Mouse (Mus musculus) cerebellum, postnatal 36 days (tissue): ENCODE measurements around the gene Usp4.

Source experiments
- DNase-seq, 2 experiments: peaks; one replicate each; pipeline ENCODE4 v3.0.0; 2021 to 2022; ENCODE audit warnings: mixed read lengths in 2 of 2

Usp4 gene

GRCm38 (mm10) chr9:108342301-108342831 lies 5.3 kb upstream of the Usp4 start:
- DNase-seq, result no peak

- DNase-seq, result no peak
Measured at GRCm38 (mm10) chr9:108343331-108343730, 4.3 kb upstream of the Usp4 start.

GRCm38 (mm10) chr9:108343835-108344234 lies 3.8 kb upstream of the Usp4 start:
- DNase-seq, result no peak

- no peak for DNase-seq
Measured at GRCm38 (mm10) chr9:108344471-108344870, 3.2 kb upstream of the Usp4 start.

- DNase-seq, result no peak
Measured at GRCm38 (mm10) chr9:108347024-108347423, 629 bp upstream of the Usp4 start.

- DNase-seq, result no peak
Measured at GRCm38 (mm10) chr9:108348290-108348680, 632 bp downstream of the Usp4 start.

- DNase-seq, result no peak
Measured at GRCm38 (mm10) chr9:108349727-108350126, 2.1 kb downstream of the Usp4 start.

GRCm38 (mm10) chr9:108378234-108378633 lies 30.6 kb downstream of the Usp4 start:
- DNase-seq, result no peak

DNA sequence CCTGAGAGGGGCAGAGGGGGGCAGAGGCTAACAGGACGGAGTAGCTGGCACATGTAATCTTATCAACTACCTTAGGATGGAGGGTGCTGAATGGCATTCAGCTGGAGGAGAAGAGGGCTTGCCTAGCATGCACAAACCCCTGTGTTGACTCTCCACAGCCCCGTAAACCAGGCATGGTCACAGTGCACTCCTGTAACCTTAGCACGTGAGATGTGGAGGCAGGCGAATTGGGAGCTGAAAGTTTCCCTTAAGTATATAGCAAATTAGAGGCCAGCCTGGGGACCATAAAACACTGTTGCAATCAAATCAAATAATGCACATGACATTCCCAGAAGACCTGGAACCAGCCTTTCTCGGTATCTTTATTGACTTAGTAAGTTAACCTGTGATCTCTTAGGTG lies 31.1 kb downstream of the Usp4 start:
- no peak for DNase-seq

DNA sequence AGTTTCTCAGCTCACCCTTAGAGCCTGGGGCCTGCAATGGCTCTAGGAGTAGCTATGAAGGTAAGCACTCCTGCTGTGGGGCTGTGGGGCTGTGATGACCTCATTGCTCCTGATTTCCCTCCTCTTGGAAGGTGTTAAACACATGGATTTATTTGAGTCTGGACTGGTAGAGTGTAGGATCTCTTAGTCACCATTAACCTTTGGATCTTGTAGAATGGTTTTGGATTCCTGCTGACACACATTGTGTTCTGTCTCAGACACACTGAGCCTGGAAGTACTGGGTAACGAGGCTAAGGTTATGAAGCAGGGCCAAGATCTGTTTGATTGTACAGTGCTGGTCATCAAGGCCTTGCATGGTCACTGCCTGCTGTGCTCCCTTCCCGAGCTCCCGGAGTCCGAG lies 31.6 kb downstream of the Usp4 start:
- no peak for DNase-seq

DNA sequence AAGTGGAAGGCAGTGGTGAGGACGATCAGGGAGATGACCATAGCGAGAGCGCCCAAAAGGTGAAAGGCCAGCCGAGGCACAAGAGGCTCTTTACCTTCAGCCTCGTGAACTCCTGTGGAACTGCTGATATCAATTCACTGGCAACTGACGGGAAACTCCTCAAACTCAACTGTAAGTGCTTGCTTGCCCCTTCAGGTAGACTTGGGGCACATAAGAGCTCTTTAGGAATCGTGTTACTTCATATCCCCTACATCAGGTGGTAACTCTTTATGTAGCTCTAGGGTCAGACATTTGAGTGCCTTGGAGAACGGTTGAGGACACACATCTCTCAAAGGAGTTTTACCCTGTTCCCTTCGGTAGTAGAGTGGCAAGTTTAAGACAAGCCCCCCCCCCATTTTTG lies 33.7 kb downstream of the Usp4 start:
- no peak for DNase-seq

DNA sequence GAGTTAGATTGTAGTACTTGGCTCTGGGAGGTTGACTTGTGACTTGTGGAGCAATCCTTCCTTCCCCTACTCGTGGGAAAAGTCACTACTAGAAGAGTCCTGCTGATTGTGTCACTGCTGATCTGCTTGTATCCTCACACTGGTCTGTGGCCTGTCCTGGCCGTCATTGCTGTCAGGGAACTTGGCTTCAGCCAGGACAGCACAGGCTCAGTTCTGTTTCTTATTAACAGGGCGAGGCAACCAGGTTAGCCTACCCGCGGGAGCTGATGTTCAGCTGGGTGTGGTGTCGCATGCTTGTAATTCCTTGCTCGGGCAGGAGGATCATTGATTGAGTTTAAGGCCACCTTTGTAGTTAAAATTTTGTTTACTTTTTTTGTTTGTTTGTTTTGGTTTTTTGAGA lies 37.4 kb downstream of the Usp4 start:
- no peak for DNase-seq

GRCm38 (mm10) chr9:108386816-108387215 lies 39.2 kb downstream of the Usp4 start:
- no peak for DNase-seq

- DNase-seq, result no peak
Measured at GRCm38 (mm10) chr9:108388601-108389000, 40.9 kb downstream of the Usp4 start.

GRCm38 (mm10) chr9:108389220-108389619 lies 41.6 kb downstream of the Usp4 start:
- no peak for DNase-seq

- DNase-seq, result no peak
Measured at GRCm38 (mm10) chr9:108392676-108393075, 45.0 kb downstream of the Usp4 start, which contains the start of gene 1700102P08Rik. Gene 1700102P08Rik (plus strand): TSS chr9:108392805.

- DNase-seq, result no peak
Measured at GRCm38 (mm10) chr9:108394191-108394590, 46.5 kb downstream of the Usp4 start.

- no peak for DNase-seq
Measured at GRCm38 (mm10) chr9:108395427-108395826, 47.8 kb downstream of the Usp4 start.

DNA sequence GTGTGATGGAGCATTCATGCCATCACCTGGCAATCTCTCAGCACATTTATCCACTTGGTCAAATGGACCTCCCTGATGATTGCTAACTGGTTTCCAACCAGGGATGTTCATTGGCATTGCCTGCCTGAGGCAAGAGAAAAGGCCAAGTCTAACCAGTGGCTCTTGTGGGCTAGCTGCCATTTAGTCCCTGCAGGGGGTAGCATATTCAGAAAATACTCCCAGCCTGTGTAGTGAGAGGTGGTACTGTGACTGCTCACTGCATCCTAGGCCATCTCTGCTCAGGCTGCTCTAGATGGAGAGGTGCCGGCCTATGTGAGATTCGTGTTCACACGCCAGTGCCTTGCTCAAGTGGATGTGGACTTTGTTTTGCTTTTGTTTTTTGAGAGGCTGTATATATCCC lies 50.7 kb downstream of the Usp4 start:
- peak; percentile 41 to 48 for DNase-seq

DNA sequence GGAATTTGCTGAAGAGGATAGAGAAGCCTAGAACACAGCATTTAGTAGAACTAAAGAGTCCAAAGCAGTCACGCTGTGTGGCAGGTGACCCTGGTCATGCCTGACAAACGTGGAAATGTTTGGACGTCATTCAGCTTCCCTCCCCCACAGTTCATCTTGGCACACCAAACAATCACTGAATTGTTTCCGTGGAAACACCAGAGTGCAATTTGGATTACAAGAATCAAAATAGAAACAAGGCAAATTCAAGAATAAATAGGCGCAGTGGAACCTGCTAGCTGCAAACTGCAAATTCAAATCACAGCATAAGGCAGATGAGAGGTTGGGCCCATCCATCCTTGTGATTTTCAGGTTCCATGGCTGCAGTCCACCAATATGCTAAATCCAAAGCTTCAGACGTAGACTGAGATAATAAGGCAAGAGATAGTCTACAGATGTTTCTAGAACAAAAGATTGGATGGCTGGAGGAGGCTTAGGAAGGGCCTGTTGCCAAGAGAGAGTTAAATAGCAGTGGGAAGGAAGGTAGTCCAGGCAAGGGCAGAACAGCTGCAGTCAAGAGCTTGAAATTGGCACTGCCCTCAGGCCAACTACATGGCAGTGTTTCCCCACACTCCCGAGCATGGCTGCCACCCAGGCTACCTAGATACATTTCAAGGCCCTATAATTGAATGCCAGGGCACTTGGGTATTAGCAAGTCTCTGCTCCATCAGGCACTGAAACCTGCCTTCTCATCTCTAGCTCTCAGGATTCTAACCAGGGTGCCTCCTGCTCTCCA lies 53.7 kb downstream of the Usp4 start:
- DNase-seq, result peak; percentile 39 to 50

DNA sequence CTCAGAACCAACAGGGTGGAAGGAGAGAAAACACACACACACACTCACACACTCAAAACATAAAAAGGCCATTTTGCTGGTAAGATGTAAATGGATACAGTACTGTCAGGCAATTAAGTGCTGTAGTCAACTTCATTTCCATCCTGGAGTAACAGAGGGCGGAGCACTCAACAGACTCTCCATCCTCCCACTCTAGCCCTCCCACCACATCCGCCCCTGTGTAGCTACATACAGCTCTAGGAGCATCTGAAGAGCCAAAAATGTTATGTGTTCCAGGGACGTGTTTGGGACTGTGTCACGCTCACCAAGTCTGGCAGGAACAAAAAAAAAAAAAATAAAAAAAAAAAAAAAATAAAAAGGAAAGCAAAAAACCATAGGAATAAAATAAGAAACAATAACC lies 55.4 kb downstream of the Usp4 start:
- no peak for DNase-seq

DNA sequence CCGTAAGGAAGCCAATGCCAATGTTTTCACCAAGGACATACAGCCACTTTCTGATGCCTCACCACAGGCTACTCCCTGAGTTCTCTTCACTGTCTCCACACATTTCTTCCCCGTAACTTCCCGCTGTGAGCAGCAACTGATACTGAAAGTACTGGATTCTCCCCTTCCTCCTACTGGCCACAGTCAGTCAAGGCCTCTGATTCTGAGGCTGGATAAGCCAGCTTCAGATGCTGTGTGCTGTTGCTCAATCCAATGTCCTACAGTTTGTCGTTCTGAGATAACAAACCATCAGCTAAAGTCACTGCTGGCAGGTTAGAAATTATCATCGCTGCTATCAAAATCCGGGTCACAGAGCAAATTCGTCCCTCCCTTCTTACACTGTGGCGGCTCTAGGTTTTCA lies 56.8 kb downstream of the Usp4 start:
- no peak for DNase-seq

DNA sequence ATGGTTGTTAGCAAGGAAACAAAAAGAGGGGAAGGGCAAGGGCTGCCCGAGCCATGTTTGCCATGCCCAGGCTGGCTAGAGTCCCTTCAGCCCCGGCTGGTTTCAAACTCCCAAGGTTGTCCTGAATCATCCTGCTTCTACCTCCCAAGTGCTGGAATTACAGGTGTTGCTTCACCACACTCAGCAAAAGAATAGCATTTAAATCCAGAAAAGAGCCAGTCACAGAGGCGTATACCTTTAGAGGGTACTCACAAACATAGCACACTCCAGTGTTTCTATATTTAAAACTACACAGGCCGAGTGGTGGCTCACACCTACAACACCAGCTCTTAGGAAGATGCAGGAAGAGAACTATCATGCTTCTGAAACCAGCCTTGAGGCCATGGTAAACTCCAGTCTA lies 61.9 kb downstream of the Usp4 start:
- no peak for DNase-seq

DNA sequence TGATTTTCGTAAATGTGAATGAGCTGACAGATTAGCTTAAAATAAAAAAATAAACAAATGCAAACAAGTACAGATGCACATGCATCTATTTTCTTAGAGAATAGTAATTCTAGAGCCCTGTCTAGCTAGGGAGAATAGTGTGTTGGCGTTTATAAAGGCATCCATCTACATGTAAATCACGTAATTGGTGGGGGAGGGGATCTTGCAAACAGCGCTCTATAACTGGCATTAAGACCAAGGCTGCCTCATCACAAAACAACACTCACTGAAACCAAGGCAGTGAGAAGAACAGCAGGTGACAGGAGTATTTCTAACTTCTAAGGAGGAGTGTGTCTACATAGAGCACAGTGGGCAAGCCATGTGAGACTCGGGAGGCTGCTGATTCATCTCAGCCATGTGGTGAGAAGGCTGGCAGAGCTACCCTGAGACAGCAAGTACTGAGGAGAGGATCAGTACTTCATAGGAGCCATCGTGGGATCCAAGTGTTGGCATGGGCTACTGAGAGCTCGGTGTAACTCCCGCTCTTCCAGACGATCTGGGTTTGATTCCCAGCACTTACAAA lies 63.8 kb downstream of the Usp4 start:
- no peak for DNase-seq
